Mouse (Mus musculus): ENCODE measurements around the gene Prcp.

- no peak for TF ChIP-seq ETS1 (conservative IDR thresholded peaks at IDR 0.05; ENCODE audit: low read depth, low read length)
- TF ChIP-seq MAZ (IDR thresholded peaks at IDR 0.05; ENCODE audit: low read depth, low read length), result no peak
- no peak for TF ChIP-seq USF2 (conservative IDR thresholded peaks at IDR 0.05; ENCODE audit: low read depth, low read length)
- TF ChIP-seq MEF2A (IDR thresholded peaks at IDR 0.05; ENCODE audit: borderline replicate concordance, low read depth, low read length), result no peak
- no peak for TF ChIP-seq BHLHE40 (IDR thresholded peaks at IDR 0.05; ENCODE audit: low read depth, low read length)
- no peak for TF ChIP-seq CTCF (conservative IDR thresholded peaks at IDR 0.05 in 1 of 2, IDR thresholded peaks at IDR 0.05 in 1 of 2; ENCODE audit: low read depth in 2 of 2, low read length in 2 of 2)
- no peak for TF ChIP-seq EP300 (IDR thresholded peaks at IDR 0.05; ENCODE audit: low read length)
- no peak for TF ChIP-seq HCFC1 (IDR thresholded peaks at IDR 0.05; ENCODE audit: low read depth, low read length)
- no peak for TF ChIP-seq MAX (IDR thresholded peaks at IDR 0.05; ENCODE audit: low read length)
- no peak for TF ChIP-seq JUN (IDR thresholded peaks at IDR 0.05; ENCODE audit: insufficient read depth, low read depth, low read length)
Observed at GRCm38 (mm10) chr7:92981864-92982263, 107.6 kb downstream of the Prcp start.

Data from CH12.LX (cell line).